Mouse (Mus musculus): ENCODE measurements around the gene Tenm1. TPM values are rescaled to one million over a fixed set of nuclear protein-coding genes. Genes with fewer than 3 reads are reported as not detected.

The Tenm1 gene
- total RNA-seq (2017): not detected in 2 replicates

DNA sequence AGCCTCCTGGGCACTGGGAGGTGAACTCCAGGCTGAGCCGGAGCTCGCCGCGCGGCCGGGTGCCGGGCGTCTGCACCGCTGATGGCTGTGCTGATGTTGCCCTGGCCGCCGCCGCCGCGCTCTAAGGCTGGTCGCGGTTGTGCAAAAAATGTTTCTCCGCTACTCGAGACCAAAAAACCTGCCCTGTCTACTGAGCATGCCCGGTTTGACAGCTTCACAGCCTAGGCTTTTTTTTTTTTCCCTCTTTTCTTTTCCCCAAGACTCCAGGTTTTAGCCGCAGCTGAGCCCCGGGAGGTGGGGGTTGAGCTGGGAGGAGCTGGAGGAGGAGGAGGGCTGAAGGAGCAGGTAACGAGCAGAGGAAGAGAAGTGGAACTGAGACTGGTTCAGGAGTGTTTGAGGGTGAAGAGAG is at the start of gene Tenm1:
Gene Tenm1 (minus strand): TSS at position 272 of the 409 bp plus-strand sequence.
- ATAC-seq (replicated peaks; ENCODE audit: low read depth, poor library complexity, severe bottlenecking): no peak

DNA sequence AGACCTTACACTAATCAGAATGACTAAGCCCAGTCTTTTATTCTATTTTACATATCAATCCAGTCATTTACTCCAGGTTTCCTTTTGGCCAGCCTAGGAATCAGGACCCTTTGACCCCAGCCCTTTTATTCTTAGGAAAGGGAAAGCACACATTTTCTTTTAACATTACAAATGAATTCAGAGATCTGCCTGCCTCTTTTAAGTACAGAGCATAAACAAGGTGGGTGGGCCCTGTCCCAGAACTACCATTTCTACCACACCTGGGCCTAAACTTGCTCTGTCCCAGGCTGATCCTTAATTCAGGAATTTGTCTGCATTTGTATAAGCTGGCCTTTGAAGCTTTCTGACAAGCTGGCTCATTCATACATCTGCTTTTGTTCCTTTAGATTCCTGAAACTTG is 38.4 kb upstream of the Tenm1 start:
- ATAC-seq (replicated peaks; ENCODE audit: low read depth, poor library complexity, severe bottlenecking): no peak

DNA sequence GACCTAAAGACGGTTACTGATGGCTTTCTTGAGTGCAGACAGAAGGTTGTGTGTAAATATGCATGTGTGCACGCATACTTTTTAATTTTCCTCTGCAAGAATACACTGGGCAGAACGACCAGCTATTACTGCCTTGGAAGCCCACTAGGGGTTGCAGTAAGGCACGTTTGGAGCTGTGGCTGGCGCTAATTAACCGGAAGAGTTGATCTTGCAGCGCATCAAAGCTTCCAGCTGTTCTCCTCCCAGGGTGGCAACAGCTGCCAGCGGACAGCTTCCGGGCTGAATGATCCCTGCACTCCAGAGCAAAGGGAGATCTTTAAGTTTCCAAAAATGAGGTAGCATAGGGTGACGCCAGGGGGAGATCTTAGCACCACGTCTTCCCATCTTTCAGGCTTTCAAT is 1.7 kb upstream of the Tenm1 start:
- ATAC-seq (replicated peaks; ENCODE audit: low read depth, poor library complexity, severe bottlenecking): no peak

DNA sequence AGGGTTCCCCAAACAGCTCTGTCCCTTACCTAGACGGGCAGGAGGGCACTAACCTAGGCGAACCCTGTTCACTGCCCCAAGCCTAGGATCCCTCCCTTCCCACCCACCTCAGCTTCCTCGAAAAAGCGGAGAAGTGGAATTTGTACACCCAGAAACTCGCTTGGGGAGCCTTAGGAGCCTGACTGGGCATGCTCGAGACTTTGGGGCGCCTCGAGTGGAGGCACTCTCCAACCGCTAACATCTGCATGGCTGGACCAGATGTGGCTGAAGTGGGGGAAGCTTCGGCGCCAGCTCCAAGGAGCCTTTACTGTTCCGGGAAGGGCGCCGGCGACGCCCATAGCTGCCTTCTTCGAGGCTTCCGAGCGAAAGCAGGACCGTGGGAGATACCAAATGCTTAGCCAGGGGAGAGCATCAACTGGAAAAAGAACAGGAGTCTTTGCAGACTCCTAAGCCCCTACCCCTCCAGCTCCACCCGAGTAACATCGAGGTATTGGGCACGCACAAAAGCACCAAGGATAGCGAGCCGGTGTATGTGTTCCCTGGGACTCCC is 1.1 kb upstream of the Tenm1 start:
- no peak for ATAC-seq (replicated peaks; ENCODE audit: low read depth, poor library complexity, severe bottlenecking)

DNA sequence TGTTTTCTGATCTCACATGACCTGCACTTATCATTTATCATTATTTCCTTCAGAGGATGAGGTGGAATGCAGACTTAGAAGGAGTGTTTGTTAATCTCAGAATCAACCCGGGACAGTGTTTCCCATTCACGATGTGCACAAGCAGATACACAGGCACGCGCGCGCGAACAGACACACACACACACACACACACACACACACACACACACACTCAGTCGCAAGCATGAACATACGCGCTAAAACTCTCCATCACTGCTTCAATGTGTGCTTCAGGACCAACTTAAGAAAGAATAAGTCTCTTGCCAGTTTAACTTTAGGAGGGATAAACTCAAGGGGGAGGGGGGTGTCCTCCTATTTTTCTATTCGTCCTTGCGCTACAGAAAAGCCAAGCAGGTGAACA is 411 bp upstream of the Tenm1 start:
- no peak for ATAC-seq (replicated peaks; ENCODE audit: low read depth, poor library complexity, severe bottlenecking)

DNA sequence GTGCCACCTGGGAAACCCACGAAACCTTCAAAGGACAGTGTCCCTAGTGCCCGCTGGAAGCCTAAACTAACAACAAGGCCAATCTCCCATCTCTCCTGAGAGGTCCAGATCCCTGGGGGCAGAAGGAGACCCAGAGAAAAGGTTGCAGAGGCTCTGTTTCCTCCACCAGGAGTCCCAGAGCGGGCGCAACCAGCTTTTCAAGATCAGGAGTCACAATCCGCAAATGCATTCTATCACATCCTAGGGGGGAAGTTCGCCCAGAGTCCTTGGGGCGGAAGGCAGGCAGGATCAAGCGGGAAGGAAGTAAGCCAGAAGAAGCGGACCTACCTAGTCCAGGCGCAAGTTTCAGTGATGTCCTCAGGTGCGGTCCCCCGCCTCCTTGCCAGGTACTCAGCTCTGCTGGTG is 963 bp downstream of the Tenm1 start:
- ATAC-seq (replicated peaks; ENCODE audit: low read depth, poor library complexity, severe bottlenecking): no peak

DNA sequence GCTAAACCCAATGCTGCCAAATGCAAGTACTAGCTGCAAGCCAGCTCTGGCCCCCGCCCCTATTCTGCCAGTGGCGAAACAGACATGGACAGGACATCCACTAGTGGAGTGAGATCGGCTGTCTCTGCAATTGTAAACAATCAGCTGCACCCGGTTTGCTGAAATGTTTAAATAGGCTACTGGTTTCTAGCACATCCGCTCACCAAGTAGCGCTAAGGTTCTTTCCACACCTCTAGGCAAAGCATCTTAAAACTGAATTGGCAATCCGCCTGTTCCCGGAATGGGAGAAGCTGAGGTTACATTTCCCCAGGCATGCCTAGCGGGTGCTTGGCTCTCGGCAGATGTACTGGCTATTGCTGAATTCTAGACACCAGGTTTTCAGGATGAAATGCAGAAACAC is 1.8 kb downstream of the Tenm1 start:
- no peak for ATAC-seq (replicated peaks; ENCODE audit: low read depth, poor library complexity, severe bottlenecking)

DNA sequence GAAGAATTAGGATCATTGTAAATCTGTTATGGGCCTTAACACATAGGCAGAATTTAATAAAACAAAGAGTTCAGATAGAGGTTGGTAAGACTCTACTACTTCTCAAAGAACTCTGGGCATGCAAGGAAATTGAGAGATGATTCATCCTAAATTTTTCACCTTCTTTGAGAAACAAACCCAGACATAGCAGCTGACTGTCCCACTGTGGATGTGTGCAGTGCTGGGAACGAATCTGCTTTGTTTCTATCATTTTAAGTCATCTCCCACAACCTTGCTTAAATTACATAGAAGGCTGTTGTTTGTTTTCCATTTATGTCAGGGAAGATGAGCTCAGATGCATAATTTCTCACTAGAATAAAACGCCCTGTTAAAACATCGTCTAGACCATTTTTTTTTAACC is 31.0 kb downstream of the Tenm1 start:
- no peak for ATAC-seq (replicated peaks; ENCODE audit: low read depth, poor library complexity, severe bottlenecking)

DNA sequence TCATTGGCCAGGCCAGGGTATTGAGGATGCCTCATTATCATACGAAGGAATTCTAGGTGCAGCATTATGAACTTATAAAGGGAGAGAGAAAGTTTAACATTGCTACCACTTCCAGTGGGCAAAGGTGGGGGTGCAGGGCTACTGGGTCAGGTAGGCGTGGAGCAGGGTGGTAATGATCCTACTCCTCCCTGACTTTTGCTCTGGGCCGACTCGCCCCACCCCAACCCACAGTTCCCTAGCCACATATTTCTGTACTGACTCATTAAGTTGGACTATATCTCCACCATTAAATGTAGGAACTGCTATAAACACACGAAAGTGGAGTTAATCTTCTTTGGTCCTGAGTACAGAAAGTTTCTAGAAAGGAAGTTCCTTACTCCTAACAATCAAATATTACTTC is 40.8 kb downstream of the Tenm1 start:
- ATAC-seq (replicated peaks; ENCODE audit: low read depth, poor library complexity, severe bottlenecking): no peak

DNA sequence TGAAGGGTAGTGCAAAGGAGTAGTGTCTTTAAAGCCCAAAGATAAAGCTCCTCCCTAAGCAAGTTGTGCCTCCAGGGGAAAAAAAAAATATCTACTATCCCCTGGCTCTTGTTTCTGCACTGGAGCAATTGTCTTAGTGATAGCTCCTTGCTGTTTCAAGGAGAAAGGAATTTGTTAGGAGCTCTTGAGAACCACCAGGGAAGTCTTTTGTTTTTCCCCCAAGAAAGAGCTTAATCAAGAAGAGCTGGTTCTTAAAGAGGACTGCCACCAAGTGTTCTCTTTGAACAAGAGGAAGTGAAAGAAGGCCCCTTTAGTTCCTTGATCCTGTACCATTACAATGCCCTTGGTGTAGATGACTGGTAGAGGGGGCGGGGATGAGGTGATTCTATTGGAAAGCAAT is 56.4 kb downstream of the Tenm1 start:
- no peak for ATAC-seq (replicated peaks; ENCODE audit: low read depth, poor library complexity, severe bottlenecking)

DNA sequence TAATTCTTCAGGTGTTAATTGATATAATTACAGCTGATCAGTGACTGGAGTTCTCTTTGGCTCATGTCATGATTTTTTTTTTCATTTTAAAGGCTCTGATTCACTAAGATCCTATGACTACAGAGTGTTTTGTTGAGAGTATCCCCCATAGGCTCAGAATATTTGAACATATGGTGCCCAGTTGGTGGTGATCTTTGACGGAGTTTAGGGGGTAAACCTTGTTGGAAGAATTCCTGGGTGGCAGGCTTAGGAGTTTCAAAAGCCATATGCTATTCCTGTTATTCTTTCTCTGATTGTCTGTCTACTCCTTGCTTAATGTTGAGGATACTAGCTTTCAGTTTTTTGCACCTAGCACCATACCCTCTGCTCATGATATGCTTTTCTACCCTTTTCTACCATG is 109.6 kb downstream of the Tenm1 start:
- ATAC-seq (replicated peaks; ENCODE audit: low read depth, poor library complexity, severe bottlenecking): no peak

DNA sequence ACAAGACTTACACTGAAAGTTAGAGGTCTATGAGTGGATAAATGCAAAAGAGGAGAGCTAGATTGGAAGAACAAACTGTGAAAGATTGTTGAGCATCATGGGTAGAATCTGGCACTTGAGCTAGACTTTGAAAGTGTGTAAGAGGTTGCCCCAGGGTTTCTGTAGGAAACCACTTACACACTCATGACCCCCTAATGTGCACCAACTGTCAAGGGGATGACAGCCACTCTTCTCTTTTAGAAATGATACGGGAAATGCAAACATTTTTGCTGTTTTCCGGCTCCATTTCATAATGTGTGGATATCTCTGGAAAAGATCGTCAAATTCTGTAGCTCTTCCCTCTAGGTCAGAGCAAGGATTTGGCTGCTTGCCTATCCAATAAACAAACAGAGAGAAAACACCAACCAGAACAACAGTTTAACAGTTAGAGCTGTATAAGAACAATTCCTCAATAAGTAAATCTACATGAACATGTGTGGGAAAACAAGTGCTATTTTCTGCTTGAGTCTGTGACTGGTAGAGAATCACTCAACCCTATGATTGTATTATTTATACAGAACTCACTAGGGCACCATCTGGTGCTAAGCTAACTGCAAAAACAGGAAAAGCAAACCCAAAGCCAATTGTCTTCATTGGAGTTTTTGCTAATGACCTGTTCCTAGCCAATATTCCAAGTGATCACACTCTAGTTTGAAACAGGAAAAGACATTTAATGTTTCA is 111.0 kb downstream of the Tenm1 start:
- ATAC-seq (replicated peaks; ENCODE audit: low read depth, poor library complexity, severe bottlenecking): no peak

DNA sequence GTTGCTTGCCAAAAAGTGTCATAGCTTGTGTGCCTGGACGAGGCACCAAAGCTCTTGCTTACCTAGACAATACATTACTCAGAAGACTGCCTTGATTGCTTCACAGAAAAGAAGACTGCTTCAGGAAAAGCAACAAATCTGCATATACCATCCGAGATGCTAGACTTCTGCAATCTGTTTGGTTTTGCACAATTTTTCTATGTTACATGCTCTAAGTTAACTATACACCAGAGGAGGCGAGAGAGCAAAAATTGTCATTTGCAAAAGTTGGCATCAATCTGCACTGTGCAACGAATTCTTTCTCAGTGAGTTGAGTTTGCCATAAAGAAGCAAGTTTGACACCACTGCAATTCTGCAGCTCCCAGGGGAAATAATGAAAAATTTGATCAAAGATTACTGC is 193.1 kb downstream of the Tenm1 start:
- no peak for ATAC-seq (replicated peaks; ENCODE audit: low read depth, poor library complexity, severe bottlenecking)

DNA sequence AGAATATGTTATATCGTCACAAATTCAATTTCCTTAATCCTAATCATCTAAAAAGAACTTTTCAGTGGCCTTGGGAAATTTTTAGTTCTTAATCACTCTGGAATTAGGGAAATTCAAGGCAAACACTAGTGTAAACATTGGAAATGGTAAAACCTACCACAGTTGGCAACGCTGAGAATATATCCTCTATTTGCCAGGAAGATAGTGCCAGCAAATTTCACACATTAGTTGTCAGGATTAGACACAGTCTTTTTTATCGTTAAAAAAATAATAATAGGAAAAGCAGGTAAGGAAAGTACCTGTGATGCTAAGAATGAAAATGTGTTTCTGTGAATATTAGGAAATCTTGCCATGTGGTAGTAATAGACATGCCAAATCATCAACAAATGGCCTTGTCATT is 223.9 kb downstream of the Tenm1 start:
- ATAC-seq (replicated peaks; ENCODE audit: low read depth, poor library complexity, severe bottlenecking): no peak

DNA sequence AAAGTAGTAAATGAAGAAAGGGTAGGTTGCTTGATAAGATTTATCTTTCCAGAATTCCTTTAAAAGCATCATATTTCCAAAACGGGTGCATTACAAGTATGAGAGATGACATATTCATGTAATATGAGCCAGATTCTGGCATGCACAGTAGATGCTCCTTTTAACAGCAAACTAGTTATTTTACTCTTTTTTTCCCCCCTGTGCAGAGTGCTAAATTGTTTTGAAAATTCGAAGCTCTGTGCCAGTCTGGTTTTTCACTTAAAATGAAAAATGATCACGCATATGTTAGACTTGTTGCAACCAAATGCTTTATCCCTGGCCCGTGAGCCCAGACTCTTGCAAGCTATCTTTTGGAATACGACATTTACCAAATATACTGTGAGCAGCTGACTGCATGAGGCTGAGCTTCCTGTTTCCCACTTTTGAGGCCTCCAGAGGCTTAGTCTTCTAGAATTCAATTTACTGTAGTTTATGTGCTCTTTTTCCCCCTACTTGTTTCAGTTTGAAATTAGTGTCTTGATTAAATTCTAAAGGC is 226.6 kb downstream of the Tenm1 start:
- no peak for ATAC-seq (replicated peaks; ENCODE audit: low read depth, poor library complexity, severe bottlenecking)

DNA sequence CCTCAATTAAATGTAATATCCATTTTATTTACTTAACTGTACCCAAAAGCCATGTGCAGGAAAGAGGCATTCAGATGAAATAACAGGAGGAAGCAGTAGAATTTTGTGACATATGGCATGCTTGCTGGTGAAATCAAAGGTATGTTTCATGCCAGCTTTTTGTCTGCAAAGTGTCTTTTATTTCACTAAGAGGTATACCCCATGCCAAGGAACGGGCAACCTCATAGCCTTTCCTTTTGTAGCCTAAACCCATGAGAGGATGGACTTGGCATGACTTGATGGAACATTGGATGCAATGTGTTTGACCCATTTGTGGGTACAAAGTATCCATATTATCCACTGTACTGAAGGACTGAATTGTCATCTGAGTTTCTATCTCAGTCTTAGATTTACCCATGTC is 246.0 kb downstream of the Tenm1 start:
- no peak for ATAC-seq (replicated peaks; ENCODE audit: low read depth, poor library complexity, severe bottlenecking)

DNA sequence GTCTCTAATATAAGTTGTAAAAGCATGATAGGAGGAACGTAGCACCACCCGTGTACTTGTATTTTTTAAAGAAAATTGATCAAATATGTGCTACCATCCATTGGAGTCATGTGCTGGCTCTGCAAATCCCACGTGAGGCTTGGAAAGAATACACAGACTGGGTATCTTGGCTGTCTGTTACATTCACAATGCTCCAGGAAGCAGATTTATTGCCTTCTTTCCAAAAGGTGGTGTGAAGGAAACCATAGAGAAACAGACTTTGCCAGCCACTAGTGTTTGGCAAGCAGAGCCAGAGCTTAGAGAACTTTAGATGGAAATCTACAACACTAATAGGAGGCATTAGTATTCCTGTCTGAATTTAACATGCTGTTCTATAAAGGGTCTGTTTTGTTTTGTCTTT is 277.4 kb downstream of the Tenm1 start:
- ATAC-seq (replicated peaks; ENCODE audit: low read depth, poor library complexity, severe bottlenecking): no peak

DNA sequence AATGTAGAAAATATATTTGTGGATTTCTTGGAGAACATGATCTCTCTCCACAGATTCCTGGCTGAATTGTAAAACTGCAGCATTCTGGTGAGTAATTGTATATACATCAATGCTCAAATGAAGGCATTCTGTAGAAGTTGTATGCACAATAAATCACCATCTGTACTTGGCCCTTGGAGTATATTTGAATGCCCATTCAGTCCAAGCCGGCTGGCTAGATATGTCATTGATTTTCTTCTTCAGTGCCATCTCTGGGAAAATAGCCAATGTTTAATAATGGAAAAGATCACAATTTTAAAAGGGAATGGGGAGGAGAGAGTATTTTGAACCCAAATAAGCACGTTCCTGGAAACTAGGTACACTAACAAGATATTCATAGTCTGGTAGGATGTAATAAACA is 299.2 kb downstream of the Tenm1 start:
- no peak for ATAC-seq (replicated peaks; ENCODE audit: low read depth, poor library complexity, severe bottlenecking)

DNA sequence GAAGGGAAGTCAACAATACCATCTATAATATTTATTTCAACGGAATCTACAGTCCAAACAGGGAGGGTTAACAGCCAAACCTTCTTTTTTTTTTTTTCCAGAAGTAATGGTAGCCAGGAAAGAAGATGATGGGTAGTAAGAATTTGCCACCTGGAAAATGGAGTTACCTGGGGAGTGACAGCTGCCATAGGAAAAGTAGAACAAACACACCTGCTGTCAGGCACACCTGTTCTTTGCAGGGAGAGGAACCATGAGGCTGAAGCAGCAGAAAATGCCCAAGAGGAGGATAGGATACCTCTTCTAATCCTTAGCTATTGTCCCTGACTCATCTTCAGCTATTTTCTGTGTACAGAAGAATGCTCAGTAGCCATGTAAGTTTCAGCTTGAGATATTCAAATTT is 306.4 kb downstream of the Tenm1 start:
- ATAC-seq (replicated peaks; ENCODE audit: low read depth, poor library complexity, severe bottlenecking): no peak

DNA sequence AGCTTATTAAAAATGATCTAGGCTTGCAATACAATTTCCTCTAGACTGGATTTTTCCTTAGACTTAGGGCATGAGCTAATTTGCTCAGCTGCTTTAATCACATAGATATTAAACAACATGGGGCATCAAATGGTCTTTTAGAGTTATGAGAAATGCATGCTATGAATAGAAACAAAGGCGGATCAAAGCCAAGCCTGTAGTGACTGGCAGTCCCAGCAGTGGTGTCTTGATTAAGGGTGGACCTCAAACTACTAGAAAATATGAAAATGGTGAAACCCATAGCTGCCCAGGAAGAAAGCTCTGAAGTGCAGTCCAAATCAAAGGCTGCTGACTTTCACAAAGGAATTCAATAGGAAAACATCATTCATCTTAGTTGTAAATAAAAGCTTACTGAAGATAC is 306.9 kb downstream of the Tenm1 start:
- no peak for ATAC-seq (replicated peaks; ENCODE audit: low read depth, poor library complexity, severe bottlenecking)

DNA sequence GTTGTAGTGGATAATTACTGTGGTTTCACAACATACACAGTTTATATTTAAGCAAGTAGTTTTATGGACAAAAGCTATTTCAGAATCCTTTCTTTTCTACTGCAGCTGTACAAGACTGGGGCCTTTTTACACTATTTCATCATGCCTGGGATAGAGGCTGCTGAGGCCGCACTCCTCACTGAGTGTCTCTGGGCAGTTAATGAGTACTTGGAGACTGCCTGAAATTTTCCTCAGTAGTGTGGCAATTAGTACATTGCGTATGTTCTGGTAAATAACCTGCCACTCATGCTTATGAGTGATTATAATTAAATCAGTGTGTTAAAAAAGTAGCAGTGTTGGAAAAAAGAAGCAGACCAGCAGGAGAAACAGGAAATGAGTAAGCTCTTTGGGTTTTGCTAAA is 442.8 kb downstream of the Tenm1 start:
- ATAC-seq (replicated peaks; ENCODE audit: low read depth, poor library complexity, severe bottlenecking): no peak

DNA sequence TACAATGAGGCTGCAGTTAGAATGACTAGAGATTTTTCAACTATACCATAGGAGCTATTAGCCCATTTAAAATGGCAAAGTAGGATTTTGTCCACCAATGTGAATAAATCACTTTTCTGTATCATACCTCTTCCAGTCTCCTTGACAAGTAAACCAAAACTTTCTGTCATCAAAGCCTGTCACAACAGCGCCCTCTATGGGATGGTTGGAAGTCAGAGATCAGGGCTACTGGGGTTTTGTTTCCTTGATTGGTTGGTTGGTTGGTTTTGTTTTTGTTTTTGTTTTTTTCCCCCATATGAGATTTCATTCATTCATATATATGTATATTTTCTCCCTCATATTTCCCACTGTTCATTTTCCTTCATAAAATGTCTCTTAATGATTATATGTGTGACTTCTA is 455.4 kb downstream of the Tenm1 start:
- no peak for ATAC-seq (replicated peaks; ENCODE audit: low read depth, poor library complexity, severe bottlenecking)
